Mouse (Mus musculus): Measurements from ENCODE around the gene Gm4177. TPM values are rescaled to one million over a fixed set of nuclear protein-coding genes. Genes with fewer than 3 reads are reported as not detected.
"Not testable (repeated sequence)": the region's sequence is repeated elsewhere in the genome, so short reads cannot be mapped to it uniquely, and the experiment has no call there.

Gene Gm4177
- not detected in 2 replicates for polyA plus RNA-seq (2012; rRNA removed)

- not testable (repeated sequence) for DNase-seq (ENCODE audit: extremely low spot score in 1 of 2, low spot score in 1 of 2)
Observed at GRCm38 (mm10) chr7:21796628-21797027, at the start of gene Gm4177. TSS of gene Gm4177 (minus strand) at chr7:21796728.

- not testable (repeated sequence) for DNase-seq (ENCODE audit: extremely low spot score in 1 of 2, low spot score in 1 of 2)
Observed at GRCm38 (mm10) chr7:21844167-21844566, 47.6 kb upstream of the Gm4177 start, which contains the start of gene Gm5725. TSS of gene Gm5725 (minus strand) at chr7:21844267.

- not testable (repeated sequence) for DNase-seq (ENCODE audit: extremely low spot score in 1 of 2, low spot score in 1 of 2)
Observed at GRCm38 (mm10) chr7:21832051-21832450, 35.5 kb upstream of the Gm4177 start, which contains the start of gene Vmn1r135. TSS of gene Vmn1r135 (plus strand) at chr7:21832351.

- DNase-seq (ENCODE audit: extremely low spot score in 1 of 2, low spot score in 1 of 2) = not testable (repeated sequence)
Observed at GRCm38 (mm10) chr7:21761375-21761774, 35.2 kb downstream of the Gm4177 start, which contains the start of gene Gm4175. TSS of gene Gm4175 (minus strand) at chr7:21761475.

Other genes starting within 250 kb of the Gm4177 start
- gene Vmn1r132, start 182.6 kb downstream of the Gm4177 start, polyA plus RNA-seq (2012; rRNA removed) = not detected in 2 replicates
- gene Gm4175, start 35.3 kb downstream of the Gm4177 start, polyA plus RNA-seq (2012; rRNA removed) = not detected in 2 replicates
- gene Vmn1r135, start 35.6 kb upstream of the Gm4177 start, polyA plus RNA-seq (2012; rRNA removed) = not detected in 2 replicates
- not detected in 2 replicates for gene Gm5725, start 47.5 kb upstream of the Gm4177 start, polyA plus RNA-seq (2012; rRNA removed)
- gene Gm5891, start 124.6 kb upstream of the Gm4177 start, polyA plus RNA-seq (2012; rRNA removed) = not detected in 2 replicates
- gene Vmn1r137, start 197.9 kb upstream of the Gm4177 start, polyA plus RNA-seq (2012; rRNA removed) = not detected in 2 replicates
- not detected in 2 replicates for gene Vmn1r138, start 232.2 kb upstream of the Gm4177 start, polyA plus RNA-seq (2012; rRNA removed)

Measured in frontal cortex, adult 2 months (tissue).